Mouse (Mus musculus): ENCODE measurements around the gene Gm14137. TPM values are rescaled to one million over a fixed set of nuclear protein-coding genes. Genes with fewer than 3 reads are reported as not detected.

The Gm14137 gene
- not detected for polyA plus RNA-seq (2014; fragmentation: Illumina TruSeq; extraction: RNeasy Lipid Tissue Mini Kit (QIAGEN cat#74804); ENCODE audit: low read depth, low replicate concordance)

DNA sequence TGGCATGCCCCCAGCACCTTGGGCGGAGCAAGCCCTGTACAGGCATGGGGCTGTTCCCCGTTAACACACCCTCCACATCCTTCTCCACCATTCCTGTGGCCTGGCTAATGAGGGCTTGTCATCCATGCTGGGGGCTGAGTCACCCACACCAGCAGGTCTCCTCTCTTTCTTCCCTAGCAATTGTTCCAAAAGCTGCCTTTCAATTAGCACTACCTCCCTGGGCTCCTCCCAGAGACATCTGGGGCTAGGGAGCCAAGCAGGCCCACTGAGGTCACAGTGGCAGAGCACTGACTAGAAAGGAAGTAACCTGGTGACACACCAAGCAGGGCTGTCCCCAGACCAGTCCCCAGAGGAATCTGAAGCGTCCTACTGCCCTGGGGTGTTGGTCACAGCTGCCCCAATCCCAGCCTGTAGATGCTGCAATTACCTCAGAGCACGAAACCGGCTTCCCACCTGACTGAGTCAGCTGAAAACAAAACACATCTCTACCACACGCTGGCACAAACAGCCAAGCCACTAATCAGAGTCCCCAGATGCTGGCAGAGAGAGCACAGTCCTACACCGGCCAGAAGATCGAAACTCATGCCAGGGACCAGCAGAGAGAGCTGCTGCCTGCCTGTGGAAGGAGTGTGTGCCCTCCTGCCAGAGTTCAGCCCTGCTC, at the start of gene Gm14137:
Gene Gm14137 (plus strand): TSS at position 519 of the 661 bp plus-strand sequence.

DNA sequence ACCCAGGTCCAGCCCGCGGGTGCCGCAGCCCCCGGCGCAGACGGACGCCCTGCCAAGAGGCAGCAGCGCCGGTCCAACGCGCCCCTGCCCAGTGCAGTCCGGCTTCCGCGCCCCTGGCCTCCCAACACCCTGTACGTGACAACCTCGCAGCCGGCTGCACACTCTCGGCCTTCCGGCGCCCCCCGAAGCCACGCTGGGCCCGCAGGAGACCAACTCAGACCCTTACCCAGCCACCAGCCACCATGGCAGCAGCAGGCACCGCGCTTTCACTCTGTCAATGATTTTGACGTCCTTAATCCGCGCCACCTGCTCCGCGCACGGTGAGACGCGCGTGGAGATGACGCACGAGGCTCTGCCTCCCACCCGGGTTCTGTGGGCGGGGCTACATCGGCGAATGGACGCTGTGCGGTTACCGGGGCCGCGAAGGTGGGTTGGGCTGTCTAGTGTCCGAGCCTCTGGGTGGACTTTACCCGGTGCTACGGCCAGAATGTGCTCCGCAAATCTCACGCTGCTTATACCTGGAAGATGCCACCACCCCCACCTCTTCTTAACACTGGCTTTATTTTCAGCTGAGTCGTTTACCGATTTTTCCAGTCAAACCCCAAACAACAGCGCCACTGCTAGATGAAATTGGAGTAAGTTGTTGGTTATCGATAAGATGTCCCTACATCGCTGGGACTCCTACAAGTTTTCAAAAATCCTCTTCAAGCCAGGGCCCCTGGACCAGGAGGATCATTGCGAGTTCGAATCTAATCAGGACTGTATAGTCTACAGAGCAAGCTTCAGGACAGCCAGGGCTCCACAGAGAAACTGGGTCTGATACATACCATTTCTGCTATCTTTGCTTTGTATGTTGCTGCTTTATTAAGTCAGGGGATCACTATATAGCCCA, 17.4 kb upstream of the Gm14137 start, which contains the start of gene Rmdn3:
Gene Rmdn3 (minus strand): TSS at position 354 of the 892 bp plus-strand sequence.

DNA sequence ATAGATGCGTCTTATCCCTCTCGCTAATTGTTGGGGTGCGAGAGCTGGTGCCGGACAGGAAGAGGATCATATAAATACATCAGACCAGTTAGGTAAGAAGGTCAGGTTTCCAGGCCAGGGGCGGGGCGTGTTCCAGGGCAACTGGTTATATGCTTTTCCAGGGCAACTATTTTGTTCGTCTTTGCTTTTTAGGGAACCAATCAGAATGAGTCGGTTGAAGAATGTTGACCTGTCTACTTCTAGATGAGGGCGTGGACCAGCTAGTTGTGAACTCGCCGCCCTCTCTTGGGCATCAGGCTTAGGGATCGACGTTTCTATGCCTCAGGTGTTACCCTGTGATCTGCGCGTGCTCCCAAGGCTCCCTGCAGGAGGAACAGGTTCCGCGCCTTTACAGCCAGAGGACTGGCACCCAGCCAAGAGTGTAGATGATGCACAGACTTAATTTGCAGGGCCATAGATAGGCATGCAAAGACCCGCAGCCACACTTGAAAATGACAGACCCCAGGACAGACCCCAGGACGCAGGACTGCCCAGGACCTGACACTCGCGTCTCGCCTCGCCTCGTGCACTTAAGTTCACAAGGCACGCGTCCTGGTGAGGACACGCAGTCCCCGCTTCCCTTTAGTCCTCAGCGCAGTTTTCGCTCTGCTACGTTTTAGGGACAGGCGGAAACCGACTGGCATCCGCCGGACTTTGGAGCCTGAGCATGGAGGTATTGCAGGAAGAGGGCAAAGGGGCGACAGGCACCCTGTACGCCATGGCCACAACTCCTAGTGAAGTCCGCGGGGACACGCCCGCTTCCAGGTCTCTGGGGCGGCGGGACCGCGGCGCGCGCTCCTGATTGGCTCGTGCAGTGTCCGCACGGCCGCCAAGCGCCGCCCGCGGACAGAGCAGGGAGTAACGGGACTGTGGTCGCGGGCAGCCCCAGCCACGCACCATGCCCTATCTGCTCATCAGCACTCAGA, 7.1 kb upstream of the Gm14137 start, which contains the start of gene Gchfr:
Gene Gchfr (plus strand): TSS at position 873 of the 965 bp plus-strand sequence.

DNA sequence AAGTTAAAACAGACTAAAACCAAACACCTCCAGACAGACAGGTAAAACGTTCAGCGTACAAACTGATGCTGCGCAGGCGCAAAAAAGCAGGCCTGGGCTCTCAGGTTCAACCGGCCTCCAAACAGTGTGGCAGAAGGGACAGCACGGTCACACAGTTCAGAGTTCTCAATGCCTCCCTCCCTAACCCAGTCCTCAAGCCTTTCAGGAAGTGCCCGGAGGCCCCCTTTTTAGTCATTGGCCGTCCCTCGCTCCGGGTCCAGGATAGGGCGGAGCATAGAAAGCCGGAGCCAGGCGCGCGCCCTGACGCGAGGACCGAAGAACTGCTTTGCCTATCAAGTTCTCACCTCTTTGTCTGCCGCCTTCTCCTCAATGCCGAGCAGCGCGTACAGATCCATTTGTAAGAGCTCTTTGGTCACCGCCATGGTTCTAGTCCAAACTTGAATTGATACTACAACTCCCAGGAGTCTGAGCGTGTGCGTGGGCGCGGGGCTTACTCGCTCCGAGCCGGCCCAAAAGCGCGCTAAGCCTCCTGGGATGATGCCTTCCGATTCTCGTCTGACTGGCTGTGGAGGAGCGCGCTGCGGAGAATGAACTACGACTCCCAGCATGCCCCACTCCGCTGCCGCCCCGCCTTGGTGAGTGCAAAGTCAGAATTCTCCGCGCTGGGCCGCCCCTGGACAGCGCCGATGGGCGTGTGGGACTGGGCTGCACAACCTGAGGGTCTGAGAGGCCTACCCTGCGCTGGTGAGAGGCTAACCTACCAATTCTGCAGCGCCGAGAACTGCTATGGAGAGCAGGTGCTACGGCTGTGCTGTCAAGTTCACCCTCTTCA, 34.3 kb downstream of the Gm14137 start, which contains the start of the genes Zfyve19 and Dnajc17:
Gene Zfyve19 (plus strand): TSS at position 274 of the 832 bp plus-strand sequence.
Gene Dnajc17 (minus strand): TSS at position 452 of the 832 bp plus-strand sequence.

Other genes starting within 250 kb of the Gm14137 start
- 6.8 TPM for gene Chst14, start 248.0 kb upstream of the Gm14137 start, polyA plus RNA-seq (2014; fragmentation: Illumina TruSeq; extraction: RNeasy Lipid Tissue Mini Kit (QIAGEN cat#74804); ENCODE audit: low read depth, low replicate concordance)
- gene Ccdc32, start 145.1 kb upstream of the Gm14137 start, polyA plus RNA-seq (2014; fragmentation: Illumina TruSeq; extraction: RNeasy Lipid Tissue Mini Kit (QIAGEN cat#74804); ENCODE audit: low read depth, low replicate concordance): 12.2 TPM
- 3.5 TPM for gene Rpusd2, start 139.7 kb upstream of the Gm14137 start, polyA plus RNA-seq (2014; fragmentation: Illumina TruSeq; extraction: RNeasy Lipid Tissue Mini Kit (QIAGEN cat#74804); ENCODE audit: low read depth, low replicate concordance)
- 0.08 TPM for gene Knl1, start 127.4 kb upstream of the Gm14137 start, polyA plus RNA-seq (2014; fragmentation: Illumina TruSeq; extraction: RNeasy Lipid Tissue Mini Kit (QIAGEN cat#74804); ENCODE audit: low read depth, low replicate concordance)
- gene Rad51, start 61.7 kb upstream of the Gm14137 start, polyA plus RNA-seq (2014; fragmentation: Illumina TruSeq; extraction: RNeasy Lipid Tissue Mini Kit (QIAGEN cat#74804); ENCODE audit: low read depth, low replicate concordance): 0.26 TPM
- 18.1 TPM for gene Rmdn3, start 17.5 kb upstream of the Gm14137 start, polyA plus RNA-seq (2014; fragmentation: Illumina TruSeq; extraction: RNeasy Lipid Tissue Mini Kit (QIAGEN cat#74804); ENCODE audit: low read depth, low replicate concordance)
- gene Gchfr, start 6.7 kb upstream of the Gm14137 start, polyA plus RNA-seq (2014; fragmentation: Illumina TruSeq; extraction: RNeasy Lipid Tissue Mini Kit (QIAGEN cat#74804); ENCODE audit: low read depth, low replicate concordance): 7.9 TPM
- 22.6 TPM for gene Zfyve19, start 34.1 kb downstream of the Gm14137 start, polyA plus RNA-seq (2014; fragmentation: Illumina TruSeq; extraction: RNeasy Lipid Tissue Mini Kit (QIAGEN cat#74804); ENCODE audit: low read depth, low replicate concordance)
- 8.7 TPM for gene Dnajc17, start 34.3 kb downstream of the Gm14137 start, polyA plus RNA-seq (2014; fragmentation: Illumina TruSeq; extraction: RNeasy Lipid Tissue Mini Kit (QIAGEN cat#74804); ENCODE audit: low read depth, low replicate concordance)
- gene Ppp1r14d, start 55.4 kb downstream of the Gm14137 start, polyA plus RNA-seq (2014; fragmentation: Illumina TruSeq; extraction: RNeasy Lipid Tissue Mini Kit (QIAGEN cat#74804); ENCODE audit: low read depth, low replicate concordance): not detected
- gene Spint1, start 62.9 kb downstream of the Gm14137 start, polyA plus RNA-seq (2014; fragmentation: Illumina TruSeq; extraction: RNeasy Lipid Tissue Mini Kit (QIAGEN cat#74804); ENCODE audit: low read depth, low replicate concordance): not detected
- not detected for gene Rhov, start 96.8 kb downstream of the Gm14137 start, polyA plus RNA-seq (2014; fragmentation: Illumina TruSeq; extraction: RNeasy Lipid Tissue Mini Kit (QIAGEN cat#74804); ENCODE audit: low read depth, low replicate concordance)
- gene Vps18, start 114.2 kb downstream of the Gm14137 start, polyA plus RNA-seq (2014; fragmentation: Illumina TruSeq; extraction: RNeasy Lipid Tissue Mini Kit (QIAGEN cat#74804); ENCODE audit: low read depth, low replicate concordance): 8.4 TPM
- gene Dll4, start 151.3 kb downstream of the Gm14137 start, polyA plus RNA-seq (2014; fragmentation: Illumina TruSeq; extraction: RNeasy Lipid Tissue Mini Kit (QIAGEN cat#74804); ENCODE audit: low read depth, low replicate concordance): 11.8 TPM
- gene Chac1, start 176.7 kb downstream of the Gm14137 start, polyA plus RNA-seq (2014; fragmentation: Illumina TruSeq; extraction: RNeasy Lipid Tissue Mini Kit (QIAGEN cat#74804); ENCODE audit: low read depth, low replicate concordance): 7.1 TPM

All from heart, adult 10 weeks (tissue).